Mouse (Mus musculus) liver, embryonic 14.5 days (tissue): ENCODE data around the gene Mapk13.

Experiments used
- CTCF ChIP-seq: IDR thresholded peaks from 2 replicates; pipeline ENCODE4 v1.5.1; 2016; ENCODE audit warnings: antibody characterized with exemption, low read depth, control low read depth
- EP300 ChIP-seq: IDR thresholded peaks from 2 replicates; pipeline ENCODE4 v1.6.1; 2016; ENCODE audit warnings: antibody characterized with exemption, low read depth

- TF ChIP-seq CTCF: no peak
- no peak for TF ChIP-seq EP300
These were observed 43.3 kb upstream of the Mapk13 start, which contains the start of gene AC170998.1 for GRCm38 (mm10) chr17:28725783-28726182.
